Mouse (Mus musculus): ENCODE results near the gene Pdzrn3.

Gene Pdzrn3

DNA sequence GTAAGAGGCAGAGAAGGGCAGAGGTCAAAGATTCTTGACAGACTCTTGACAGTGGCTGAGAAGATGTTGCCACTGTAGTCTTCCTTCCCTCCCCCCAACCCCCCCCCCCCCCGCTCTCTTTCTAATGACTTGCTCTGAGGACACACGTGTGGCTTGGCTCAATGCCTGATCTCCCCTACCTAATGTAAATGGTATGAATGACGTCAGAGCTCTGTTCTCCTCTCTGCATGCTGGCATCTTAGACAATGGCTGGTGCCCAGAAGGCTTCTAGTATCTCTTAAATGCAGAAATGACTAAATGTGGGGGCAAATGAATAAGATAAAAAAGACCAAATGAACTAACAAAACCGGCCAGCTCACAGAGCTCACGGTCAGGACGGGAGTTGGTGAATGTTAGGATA is 49.2 kb downstream of the Pdzrn3 start:
- in situ Hi-C loops (cut with MboI, MseI), result no loop called here

DNA sequence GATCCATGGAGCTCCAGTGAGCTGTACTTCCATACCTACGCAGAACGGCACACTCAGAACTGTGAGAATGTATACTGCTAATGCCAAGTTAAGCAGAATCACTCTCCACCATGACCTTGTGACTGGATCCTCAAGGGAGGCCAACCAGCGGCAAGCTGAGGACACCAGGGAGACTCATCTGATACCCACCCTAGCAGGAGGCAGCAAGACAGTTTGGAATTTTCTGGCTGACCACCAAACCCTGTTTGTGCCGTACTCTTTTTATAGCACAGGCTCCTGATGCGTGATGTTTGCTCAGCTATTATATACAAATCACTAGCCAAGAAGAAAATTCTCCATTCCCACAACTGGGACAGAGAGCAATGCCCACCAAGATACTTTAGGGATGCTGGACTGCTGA is 50.0 kb downstream of the Pdzrn3 start:
- in situ Hi-C loops (cut with MboI, MseI), result no loop called here

DNA sequence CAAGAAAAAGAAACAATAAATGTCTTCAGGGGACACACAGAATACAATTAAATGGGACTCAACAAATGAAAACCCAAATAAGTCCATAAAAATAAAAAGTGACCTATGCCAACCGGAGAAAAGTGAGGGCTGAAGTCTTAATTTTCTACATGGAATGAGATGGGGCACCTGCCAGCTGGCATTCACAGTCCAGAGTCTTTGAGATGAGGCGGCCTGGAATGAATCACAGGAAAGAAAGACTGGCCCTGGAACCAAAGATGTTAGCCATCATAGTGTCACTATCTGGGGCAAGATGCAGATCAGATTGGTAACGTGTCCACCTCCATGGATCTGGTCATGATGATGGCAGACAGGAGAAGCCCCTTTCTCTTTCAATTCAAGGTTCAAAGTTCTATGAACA is 50.5 kb downstream of the Pdzrn3 start:
- in situ Hi-C loops (cut with MboI, MseI), result no loop called here

DNA sequence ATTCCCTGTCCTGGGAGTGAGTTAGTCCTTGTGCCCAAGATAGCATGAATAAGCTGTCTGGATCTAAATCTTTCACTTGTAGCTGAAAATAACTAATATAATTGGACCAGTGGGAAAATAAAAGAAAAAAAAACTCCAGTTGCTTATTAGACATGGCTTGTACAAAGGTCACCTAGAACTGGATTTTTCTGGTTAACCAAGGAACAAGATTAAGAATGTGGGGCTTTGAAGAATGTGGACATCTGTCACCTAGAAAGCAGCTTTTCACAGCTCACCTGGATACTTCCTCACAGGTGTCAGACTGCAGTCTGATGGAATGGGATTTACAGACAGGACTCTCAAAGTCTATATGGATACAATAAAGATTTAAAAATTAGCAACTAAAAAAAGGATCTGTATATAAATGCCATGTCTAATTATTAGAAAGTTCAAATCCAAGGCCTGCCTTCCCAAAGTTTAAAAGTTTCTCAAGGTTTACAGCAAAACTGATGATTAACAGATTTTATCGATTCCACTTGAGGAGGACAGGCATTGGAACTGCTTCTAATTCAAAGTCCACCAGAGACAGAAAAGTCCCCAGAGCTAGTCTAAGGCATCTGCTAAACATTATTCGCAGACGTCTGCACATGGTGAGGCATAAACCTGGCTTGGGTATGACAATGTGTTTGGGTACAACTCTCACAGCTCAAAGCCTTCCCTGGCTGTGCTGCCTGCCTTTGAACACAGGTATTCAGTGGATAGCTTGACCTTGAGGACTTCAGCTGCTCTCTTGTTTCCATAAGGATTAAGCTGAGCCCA is 51.7 kb downstream of the Pdzrn3 start:
- in situ Hi-C loops (cut with MboI, MseI), result no loop called here

DNA sequence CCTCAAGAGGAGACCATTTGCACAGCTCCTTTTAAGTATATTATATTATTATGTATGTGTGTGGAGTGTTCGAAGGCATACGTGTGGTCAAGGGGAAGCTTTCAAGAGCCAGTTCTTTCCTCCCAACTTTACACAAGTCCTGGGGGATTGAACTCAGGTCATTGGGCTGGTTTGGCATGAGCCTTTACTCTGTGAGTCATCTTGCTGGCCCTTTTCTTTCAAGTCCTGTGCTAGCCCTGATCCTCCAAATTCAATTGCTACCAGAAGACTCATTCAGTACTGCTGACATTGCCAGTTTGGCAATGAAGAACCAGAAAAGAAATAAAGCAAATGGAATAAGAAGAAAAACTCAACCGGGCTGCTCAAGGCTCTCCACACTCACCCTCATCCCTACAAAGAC is 55.1 kb downstream of the Pdzrn3 start:
- in situ Hi-C loops (cut with MboI, MseI), result no loop called here

DNA sequence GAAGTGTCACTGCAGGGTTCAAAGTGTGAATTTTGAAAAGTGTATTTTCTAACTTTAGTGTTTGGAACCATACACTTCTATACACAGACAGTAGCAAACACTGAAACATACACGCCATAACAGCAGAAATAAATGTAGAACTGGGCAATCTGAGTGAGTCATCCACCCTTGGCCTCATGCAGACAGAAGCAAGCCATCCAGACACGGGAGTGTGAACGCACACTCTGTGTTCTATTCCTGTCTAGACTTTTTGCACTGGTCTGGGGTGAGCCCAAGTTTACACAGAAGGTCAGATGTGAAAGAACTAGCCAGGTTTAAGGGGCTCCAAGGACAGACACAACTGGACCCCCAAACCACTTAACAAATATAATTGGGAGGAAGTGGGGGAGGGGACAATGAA is 57.3 kb downstream of the Pdzrn3 start:
- in situ Hi-C loops (cut with MboI, MseI), result no loop called here

DNA sequence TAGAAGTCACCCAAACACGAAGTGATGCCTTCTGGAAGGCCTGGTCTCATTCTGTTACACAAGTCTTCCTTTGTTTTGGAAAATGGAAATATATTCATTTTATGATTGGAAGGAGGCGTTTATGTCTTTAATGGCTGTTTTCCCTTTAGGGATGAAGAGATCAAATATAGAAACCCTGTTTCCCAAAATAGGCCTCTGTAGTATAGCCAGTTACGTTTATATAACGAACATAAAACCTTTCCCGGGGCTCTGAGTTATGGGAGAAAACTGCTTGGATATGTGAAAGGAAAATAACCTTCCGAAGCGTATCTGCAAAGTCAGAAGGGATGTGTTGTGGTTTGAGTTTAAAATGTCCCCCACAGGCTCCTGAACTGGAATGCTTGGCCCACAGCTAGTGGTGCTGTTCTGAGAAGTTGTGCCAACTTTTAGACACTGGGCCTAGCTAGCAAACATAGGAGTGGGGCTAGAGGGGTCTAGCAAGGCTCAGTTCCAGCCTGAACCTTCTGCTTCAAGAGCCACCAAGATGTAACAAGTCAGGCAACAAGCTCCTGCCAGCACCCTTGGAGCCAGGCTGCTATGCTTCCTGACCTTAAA is 58.2 kb downstream of the Pdzrn3 start:
- in situ Hi-C loops (cut with MboI, MseI), result no loop called here

DNA sequence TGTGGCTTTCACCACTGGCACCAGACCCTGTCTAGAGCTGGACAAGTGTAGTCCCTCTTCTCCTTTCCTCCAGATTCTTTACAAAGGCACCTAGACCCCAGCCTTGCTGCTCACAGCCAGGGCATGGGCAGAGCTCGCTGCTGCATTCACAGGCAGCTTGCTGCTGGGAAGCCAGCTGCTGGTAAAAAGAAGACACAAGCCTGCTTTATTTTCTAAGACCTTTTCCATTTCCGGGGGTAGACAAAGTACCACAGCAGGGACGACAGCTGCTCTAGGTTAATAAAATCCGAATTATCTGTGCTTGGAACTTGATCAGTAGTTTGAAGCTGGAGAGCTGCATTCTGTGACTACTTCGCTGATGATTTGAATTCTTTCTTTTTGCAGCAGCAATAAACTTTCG is 59.2 kb downstream of the Pdzrn3 start:
- in situ Hi-C loops (cut with MboI, MseI), result no loop called here

DNA sequence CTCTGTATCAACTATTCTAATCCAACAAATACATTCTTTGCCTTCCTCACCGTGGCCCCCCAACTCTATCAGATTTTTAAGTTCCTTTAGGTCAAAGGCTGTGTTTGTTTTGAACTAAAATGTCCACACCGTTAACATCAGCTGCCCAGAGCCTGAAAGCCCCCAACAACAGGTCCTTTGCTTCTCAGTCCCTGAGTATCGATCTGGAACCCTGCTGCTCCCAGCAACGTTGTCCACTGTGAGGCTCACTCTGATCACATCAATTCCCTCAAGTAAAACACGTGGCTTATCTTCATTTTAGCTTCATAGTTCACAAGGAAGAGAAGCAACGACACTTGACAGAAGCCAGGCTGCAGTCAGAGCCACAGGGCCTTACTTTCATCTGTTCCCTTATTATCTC is 66.3 kb downstream of the Pdzrn3 start:
- in situ Hi-C loops (cut with MboI, MseI), result no loop called here

DNA sequence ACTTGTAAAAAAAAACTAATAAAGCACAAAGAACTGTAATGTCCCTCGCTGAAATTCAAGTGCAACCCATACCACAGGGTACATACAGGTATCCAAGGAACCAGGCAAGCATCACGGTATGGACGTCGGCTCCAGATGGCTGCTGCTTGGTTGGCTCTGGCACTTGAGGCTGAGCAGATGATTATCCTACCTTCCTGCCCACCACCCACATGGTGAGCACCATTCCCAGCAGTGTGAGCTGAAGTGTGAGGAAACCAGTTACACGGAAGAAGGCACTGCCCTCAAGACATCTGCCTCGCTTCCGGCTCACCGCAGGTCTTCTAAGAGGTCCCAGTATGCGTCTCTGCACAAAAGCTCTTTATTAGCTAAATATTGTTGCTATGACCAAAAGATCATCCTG is 67.2 kb downstream of the Pdzrn3 start:
- in situ Hi-C loops (cut with MboI, MseI), result no loop called here

DNA sequence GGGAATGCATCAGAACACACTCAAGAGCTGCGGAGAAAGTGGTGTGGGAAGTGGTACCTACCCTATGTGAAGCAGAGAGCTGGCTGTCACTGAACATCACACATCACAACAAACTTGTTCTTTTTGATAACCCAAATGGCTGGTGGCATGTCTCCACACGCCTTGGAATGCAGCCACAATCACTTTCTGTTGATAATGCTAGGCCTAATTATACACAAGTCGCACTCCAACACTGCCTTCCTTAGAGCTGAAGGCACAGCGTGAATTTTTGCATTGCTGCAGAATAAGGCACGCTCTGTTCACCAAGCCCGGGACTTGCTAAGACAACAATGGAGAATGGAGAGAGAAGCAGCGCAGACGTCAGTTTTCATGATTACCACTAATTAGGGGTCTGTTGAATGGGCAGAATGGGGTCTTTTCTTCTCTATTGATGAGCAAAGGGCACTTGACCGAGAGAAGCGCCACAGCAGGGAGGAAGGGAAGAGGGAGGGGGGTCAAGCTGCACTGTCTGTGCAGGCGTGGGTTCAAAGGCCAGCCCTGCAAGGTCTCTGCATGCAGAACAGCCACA is 69.6 kb downstream of the Pdzrn3 start:
- in situ Hi-C loops (cut with MboI, MseI), result no loop called here

DNA sequence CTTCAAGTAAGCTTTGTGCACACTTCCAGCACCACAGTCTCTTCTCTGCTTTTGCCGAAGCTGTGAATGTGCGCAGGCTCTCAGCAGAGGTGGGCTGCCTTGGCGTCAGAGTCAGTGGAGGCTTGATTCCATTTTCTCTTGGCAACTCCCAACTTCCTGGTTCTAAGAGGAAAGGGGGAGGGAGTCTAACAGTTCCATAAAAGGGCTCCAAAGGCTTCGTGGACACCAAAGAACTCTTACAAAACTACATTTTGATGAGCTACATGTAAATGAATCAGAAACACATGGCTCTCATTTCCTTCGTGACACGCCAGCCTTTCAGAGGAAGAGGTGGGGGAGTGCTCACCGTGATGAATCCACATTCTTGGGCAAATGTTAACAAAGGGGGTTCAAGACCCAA is 70.9 kb downstream of the Pdzrn3 start:
- in situ Hi-C loops (cut with MboI, MseI), result no loop called here

DNA sequence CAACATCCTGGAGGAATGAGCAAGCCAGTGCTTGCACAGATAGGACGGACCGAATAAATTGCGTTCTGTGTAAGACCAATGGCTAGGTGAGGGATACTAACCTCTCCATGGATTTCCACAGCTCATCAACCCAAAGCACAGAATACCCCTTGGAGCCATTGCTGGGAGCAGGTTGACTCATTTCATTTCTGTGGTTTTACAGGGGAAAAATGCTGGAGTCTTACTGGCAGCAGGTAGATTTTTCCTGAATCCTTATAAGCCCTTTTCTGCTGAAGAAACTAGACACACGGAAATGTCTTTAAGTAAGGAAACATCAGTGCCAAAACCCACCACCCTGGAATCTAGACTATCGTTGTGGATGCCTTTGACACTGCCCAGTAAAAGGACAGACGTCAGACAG is 72.2 kb downstream of the Pdzrn3 start:
- in situ Hi-C loops (cut with MboI, MseI), result no loop called here

DNA sequence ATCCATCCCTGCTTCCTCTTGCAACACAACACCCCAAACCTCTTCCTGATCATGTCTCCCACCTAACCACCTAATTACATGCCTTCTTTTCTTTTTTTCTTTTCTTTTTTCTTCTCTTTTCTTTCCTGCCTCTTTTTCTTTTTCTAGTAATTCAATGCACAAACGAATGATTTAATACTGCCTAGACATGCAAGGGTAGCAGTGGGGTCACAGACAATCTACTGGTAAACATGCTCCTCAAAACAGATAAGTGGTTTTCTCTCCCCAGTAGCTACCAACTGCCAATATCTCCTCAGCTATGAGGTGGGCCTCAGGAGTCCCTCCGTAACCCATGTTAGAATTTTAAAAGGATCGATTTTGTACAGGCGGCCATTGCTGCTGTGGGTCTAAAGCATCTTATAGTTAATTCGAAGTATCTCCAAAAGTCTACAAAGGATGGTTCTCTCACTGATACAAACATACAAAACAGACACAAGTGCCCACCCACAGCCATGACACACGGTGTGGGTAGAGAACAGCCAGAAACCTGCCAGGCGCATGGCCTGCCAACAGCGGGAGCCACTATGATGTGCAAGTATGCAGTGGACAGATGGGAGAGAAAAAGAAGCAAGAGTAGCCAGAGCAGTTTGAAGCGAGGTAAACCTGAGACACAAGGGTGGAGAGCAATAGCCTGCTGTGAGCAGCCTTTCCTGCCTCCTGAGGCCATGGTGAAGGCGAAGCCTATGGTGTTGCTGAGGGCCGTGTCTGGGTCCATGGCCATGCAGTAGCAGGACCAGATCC is 73.5 kb downstream of the Pdzrn3 start:
- in situ Hi-C loops (cut with MboI, MseI), result no loop called here

DNA sequence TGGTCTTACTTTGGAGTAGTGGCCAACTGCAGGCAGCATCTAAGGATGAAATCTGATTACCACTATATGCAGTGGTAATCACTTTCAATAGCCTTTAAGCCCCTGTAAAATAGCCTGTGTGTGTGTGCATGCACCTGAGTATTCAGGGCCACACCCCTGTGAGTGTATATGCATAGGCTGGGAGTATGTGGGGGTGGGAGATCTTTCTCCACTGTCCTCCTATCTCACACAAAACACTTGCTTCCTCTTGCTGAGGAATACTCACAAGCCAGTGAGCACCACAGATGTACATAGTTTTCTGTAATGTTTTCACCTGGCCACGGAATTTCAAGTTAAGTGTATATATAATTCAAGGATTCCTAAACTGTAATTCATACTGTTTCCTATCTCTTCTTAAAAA is 74.2 kb downstream of the Pdzrn3 start:
- in situ Hi-C loops (cut with MboI, MseI), result no loop called here

DNA sequence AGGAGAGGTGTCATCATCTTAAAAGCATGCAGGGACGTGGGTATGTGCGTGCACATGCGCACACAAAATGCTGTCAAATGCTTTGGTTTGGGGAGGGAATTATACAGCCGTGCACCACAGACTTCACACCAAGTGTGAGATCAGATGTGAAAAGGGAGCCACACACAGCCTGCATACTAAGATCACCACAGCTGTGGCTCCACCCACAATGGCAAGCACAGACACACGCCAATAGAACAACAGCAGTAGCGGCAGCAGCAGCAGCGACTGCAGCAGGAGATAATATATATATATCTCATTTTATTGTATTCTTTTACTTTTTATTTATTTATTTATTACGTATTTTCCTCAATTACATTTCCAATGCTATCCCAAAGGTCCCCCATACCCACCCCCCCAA is 76.5 kb downstream of the Pdzrn3 start:
- in situ Hi-C loops (cut with MboI, MseI), result no loop called here

DNA sequence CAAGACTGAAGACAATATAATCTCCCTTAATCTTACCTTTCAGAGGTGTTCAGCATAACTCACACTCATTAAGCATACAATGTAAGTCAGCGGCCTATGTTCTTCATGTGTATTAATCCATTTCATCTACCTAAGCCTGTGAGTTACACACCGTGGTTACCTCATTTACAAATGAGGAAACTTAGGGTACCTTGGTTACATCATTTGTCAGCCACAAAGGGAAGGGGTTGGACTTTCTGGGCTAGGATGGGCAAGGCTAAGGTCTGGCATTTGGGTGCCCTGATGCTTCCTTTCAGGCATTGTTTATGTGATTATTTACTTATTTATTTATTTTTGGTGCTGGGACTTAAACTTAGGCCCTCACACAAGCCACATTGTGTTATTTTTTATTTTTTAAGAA is 78.3 kb downstream of the Pdzrn3 start:
- in situ Hi-C loops (cut with MboI, MseI), result no loop called here

DNA sequence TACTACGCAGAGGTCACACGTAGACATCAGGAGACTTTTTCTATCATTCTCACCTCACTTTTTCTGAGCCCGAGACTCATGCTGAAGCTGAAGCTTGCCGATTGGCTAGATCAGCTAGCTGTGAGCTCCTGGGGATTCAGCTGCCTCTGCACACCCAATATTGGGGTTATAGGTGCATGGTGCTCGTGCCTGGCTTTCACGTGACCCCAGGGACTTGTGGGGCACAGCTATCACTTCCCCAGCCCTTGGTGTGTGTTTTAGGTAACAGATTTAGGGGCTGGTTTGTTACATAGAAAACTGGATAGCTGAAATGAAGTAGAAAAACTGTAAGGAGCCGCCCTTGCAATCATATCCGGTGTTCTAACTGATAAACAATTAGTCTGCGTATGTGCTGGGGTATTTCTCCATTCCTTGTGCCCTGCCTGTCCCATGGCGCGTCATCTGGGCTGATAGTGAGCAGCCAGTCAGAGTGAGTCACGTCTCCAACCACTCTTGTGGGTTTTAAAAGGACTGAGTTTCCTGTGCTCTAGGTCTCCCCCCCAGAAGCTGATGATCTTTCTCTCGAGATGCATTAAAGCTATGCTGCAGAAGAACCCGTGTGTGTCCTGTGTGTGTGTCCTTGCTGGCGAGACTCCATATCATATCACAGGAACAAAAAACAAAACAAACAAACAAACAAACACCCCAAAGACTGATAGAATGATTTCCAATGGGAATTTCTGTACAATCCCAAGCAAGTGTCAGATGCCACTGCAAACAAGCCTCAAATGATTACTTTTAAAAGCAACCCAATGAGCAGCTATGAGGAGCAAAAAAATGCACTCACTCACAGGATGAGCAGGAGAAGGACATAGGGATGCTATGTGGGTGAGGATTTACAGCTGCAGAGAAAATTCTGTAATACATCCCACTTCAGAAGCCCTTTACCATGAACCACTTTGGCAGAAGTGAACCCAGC is 79.9 kb downstream of the Pdzrn3 start:
- in situ Hi-C loops (cut with MboI, MseI), result no loop called here

DNA sequence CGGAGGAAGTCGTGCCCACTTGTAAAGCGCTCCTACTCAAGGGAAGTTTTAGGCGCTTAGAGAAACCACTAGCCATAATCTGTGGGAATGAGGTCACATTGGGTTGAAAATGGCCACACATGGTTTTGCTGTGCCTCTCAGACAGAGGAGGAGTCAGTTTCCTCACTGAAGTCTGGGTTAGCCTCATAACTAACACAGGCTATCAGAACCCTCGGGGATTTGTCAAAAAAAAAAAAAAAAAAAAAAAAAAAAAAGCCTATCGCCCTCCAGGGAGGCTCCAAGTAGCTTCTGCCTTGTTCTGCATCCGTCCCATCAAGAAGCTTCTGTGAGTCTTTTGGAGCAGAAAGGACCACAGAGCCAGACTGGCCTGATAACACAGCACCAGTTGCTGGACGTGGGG is 80.7 kb downstream of the Pdzrn3 start:
- in situ Hi-C loops (cut with MboI, MseI), result no loop called here

DNA sequence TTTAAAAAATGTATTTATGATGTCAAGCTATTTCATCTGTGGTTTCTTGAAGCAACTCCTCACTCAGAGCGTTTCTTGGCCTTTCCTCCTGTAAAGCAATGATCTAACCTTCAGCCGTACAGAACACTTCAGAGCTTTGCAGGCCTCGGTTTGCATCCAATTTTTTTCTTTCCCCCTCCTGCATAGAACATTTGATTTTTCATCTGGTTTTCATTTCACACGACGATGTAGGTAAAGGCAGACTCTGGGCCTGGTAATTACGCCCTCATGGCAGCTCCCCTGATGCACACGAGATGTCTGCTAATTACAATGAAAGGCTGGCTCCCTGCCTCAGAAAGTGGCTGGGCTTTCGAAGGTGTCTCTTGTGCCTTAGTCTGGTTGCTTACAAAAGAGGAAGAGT is 81.4 kb downstream of the Pdzrn3 start:
- in situ Hi-C loops (cut with MboI, MseI), result no loop called here

DNA sequence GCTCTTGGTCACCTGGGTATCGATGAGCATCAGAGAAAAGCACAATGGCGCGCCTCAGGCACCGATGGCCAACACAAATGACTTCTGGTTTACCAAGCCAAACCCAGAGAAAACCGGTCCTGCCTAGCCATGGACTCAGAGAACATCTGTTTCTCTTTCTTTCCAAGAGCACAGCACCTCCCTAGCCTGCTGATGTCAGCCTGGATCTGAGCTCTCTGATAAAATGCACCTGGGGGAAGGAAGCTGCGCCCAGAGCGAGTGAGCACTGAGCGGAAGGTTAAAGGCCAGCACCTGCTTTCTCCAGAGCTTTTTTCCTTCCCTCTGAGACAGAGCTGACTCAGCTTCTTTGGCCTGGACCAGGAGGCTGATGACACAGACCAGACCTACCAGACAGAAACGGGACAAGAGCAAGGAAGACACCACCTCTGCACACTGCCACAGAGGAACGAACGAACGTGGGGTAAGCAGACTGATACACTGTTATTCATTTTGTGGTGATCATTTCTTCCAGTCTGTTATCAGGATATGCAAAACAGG is 84.6 kb downstream of the Pdzrn3 start:
- in situ Hi-C loops (cut with MboI, MseI), result no loop called here

Data from T-helper 2 cell (primary cell).